Mouse (Mus musculus) forebrain, embryonic 16.5 days (tissue): ENCODE measurements around the gene Sema3b. TPM values are rescaled to one million over a fixed set of nuclear protein-coding genes. Genes with fewer than 3 reads are reported as not detected.
"Not testable (repeated sequence)": the region's sequence is repeated elsewhere in the genome, so short reads cannot be mapped to it uniquely, and the experiment has no call there.

Source experiments
- ATAC-seq: fragments of 200-750 bp; cut with Nextera tagmentation; 2 replicates; pipeline ENCODE4 v1.8.0; 2017; ENCODE audit warnings: mild to moderate bottlenecking, moderate library complexity
- H3K27ac ChIP-seq: fragments of 300-500 bp; sonication (generic); 2 replicates; pipeline ENCODE4 v1.5.1; 2014; ENCODE audit warnings: low read length, control low read depth
- H3K27me3 ChIP-seq: fragments of 300-500 bp; sonication (generic); replicated peaks from 2 replicates; pipeline ENCODE4 v1.6.1; 2014; ENCODE audit warnings: low read length; ENCODE audit not compliant: control insufficient read depth, insufficient read depth
- H3K36me3 ChIP-seq: fragments of 300-500 bp; sonication (generic); 2 replicates; pipeline ENCODE4 v1.6.1; 2014; ENCODE audit not compliant: control insufficient read depth, insufficient read depth
- H3K4me1 ChIP-seq: fragments of 300-500 bp; sonication (generic); replicated peaks from 2 replicates; pipeline ENCODE4 v1.6.1; 2014; ENCODE audit warnings: low read length; ENCODE audit not compliant: control insufficient read depth, insufficient read depth
- H3K4me2 ChIP-seq: fragments of 300-500 bp; sonication (generic); 2 replicates; pipeline ENCODE4 v1.6.1; 2014; ENCODE audit warnings: mild to moderate bottlenecking, low read length, control low read depth
- H3K4me3 ChIP-seq: fragments of 300-500 bp; sonication (generic); replicated peaks from 2 replicates; pipeline ENCODE4 v1.5.1; 2014; ENCODE audit warnings: mild to moderate bottlenecking, low read length, control low read depth
- H3K9ac ChIP-seq: fragments of 300-500 bp; sonication (generic); replicated peaks from 2 replicates; pipeline ENCODE4 v1.6.1; 2014; ENCODE audit warnings: low read depth, low read length, control low read depth
- H3K9me3 ChIP-seq: fragments of 300-500 bp; sonication (generic); 2 replicates; pipeline ENCODE4 v1.6.1; 2016; ENCODE audit warnings: low read length; ENCODE audit not compliant: control insufficient read depth
- WGBS: fragments of 180-500 bp; shearing (Covaris S2); extraction: QIAGEN DNeasy Blood & Tissue Kit; methylation state at CpG from one replicate; pipeline ENCODE4 v1.1.7; 2014; 5-methylcytosine and 5-hydroxymethylcytosine counted together
- polyA plus RNA-seq: library from polyadenylated mRNA; unstranded; fragments of >200 nt; fragmentation: Nextera tagmentation; extraction: Ambion mirVana; gene quantifications from 2 replicates; pipeline ENCODE4 v1.2.1, GENCODE M21; 2015

Sema3b gene
- polyA plus RNA-seq, 1 experiment from 2014 or later = 3.0 TPM

GRCm38 (mm10) chr9:107570016-107570415, 39.0 kb downstream of the Sema3b start:
- Histone ChIP-seq H3K4me1 (peaks cover 38% of the 10 kb centered on the region), H3K27ac (no peak overlapping the region), H3K36me3 (peaks cover 28% of the 10 kb centered on the region)

GRCm38 (mm10) chr9:107569270-107569669, 39.8 kb downstream of the Sema3b start:
- Histone ChIP-seq H3K9ac (peak overlapping the region; percentile 88), H3K4me3 (peak overlapping the region; percentile 83), H3K27ac (peak overlapping the region; percentile 85), H3K27me3 (no peaks in the 10 kb centered on the region), H3K36me3 (peaks cover 22% of the 10 kb centered on the region), H3K4me2 (peak overlapping the region; percentile 95), H3K4me1 (peaks cover 38% of the 10 kb centered on the region), H3K9me3 (no peaks in the 10 kb centered on the region)
- ATAC-seq = peak; percentile 20
- WGBS = 0% methylated on average over 23 of the region's 23 CpGs

More at GRCm38 (mm10) chr9:107570016-107570415, 39.0 kb downstream of the Sema3b start:
- Histone ChIP-seq H3K9me3 (no peaks in the 10 kb centered on the region), H3K27me3 (no peaks in the 10 kb centered on the region), H3K4me3 (peak overlapping the region; percentile 83), H3K9ac (peak overlapping the region; percentile 88), H3K4me2 (peak overlapping the region; percentile 95)
- no peak for ATAC-seq
- 34% methylated on average over 13 of the region's 13 CpGs for WGBS

- H3K9ac ChIP-seq = peak overlapping the region; percentile 88
- no peaks in the 10 kb centered on the region for H3K9me3 ChIP-seq
- H3K4me2 ChIP-seq = peak overlapping the region; percentile 95
- no peaks in the 10 kb centered on the region for H3K27me3 ChIP-seq
- H3K36me3 ChIP-seq = peaks cover 20% of the 10 kb centered on the region
- peak; percentile 91 for ATAC-seq
- H3K27ac ChIP-seq = peak overlapping the region; percentile 85
- WGBS = under 1% methylated on average over 41 of the region's 41 CpGs
- peaks cover 44% of the 10 kb centered on the region for H3K4me1 ChIP-seq
- peak overlapping the region; percentile 83 for H3K4me3 ChIP-seq
Observed at GRCm38 (mm10) chr9:107568331-107569261, 40.4 kb downstream of the Sema3b start.

GRCm38 (mm10) chr9:107567702-107568319, 41.2 kb downstream of the Sema3b start, which contains the start of gene Hyal2:
Gene Hyal2 (plus strand): TSS chr9:107567945.
- H3K4me2 ChIP-seq = peak within 1 kb of the TSS; percentile 95
- H3K9me3 ChIP-seq = no peaks in the 10 kb centered on the region
- H3K4me1 ChIP-seq = peaks cover 46% of the 10 kb centered on the region
- peaks cover 15% of the 10 kb centered on the region for H3K36me3 ChIP-seq
- no peaks in the 10 kb centered on the region for H3K27me3 ChIP-seq
- H3K4me3 ChIP-seq = peak within 1 kb of the TSS; percentile 83
- H3K9ac ChIP-seq = peak within 1 kb of the TSS; percentile 88
- no peak for ATAC-seq
- WGBS = 7% methylated on average over 18 of the region's 18 CpGs
- H3K27ac ChIP-seq = peak within 1 kb of the TSS; percentile 85

- H3K4me2 ChIP-seq = no peak overlapping the region
- 70% methylated on average over 3 of the region's 3 CpGs for WGBS
- H3K9me3 ChIP-seq = no peaks in the 10 kb centered on the region
- peaks cover 6% of the 10 kb centered on the region for H3K36me3 ChIP-seq
- H3K27ac ChIP-seq = no peak overlapping the region
- H3K9ac ChIP-seq = no peak overlapping the region
- H3K4me3 ChIP-seq = no peak overlapping the region
- H3K4me1 ChIP-seq = peaks cover 41% of the 10 kb centered on the region
- ATAC-seq = no peak
- H3K27me3 ChIP-seq = no peaks in the 10 kb centered on the region
Observed at GRCm38 (mm10) chr9:107566855-107567254, 42.2 kb downstream of the Sema3b start.

- no peak for ATAC-seq
- H3K9ac ChIP-seq = no peak overlapping the region
- H3K36me3 ChIP-seq = peaks cover 8% of the 10 kb centered on the region; the same call in 1 of the 2 replicates
- H3K27me3 ChIP-seq = no peaks in the 10 kb centered on the region
- 59% methylated on average over 15 of the region's 15 CpGs for WGBS
- H3K9me3 ChIP-seq = no peaks in the 10 kb centered on the region
- H3K4me1 ChIP-seq = peaks cover 34% of the 10 kb centered on the region
- H3K4me2 ChIP-seq = no peak overlapping the region
- no peak overlapping the region for H3K4me3 ChIP-seq
- no peak overlapping the region for H3K27ac ChIP-seq
Observed at GRCm38 (mm10) chr9:107566041-107566709, 42.9 kb downstream of the Sema3b start.

- not testable (repeated sequence) for H3K4me2 ChIP-seq
Observed at GRCm38 (mm10) chr9:107565556-107565955, 43.5 kb downstream of the Sema3b start.

GRCm38 (mm10) chr9:107563029-107563581, 45.9 kb downstream of the Sema3b start, which contains the start of gene Tusc2:
Gene Tusc2 (plus strand): TSS chr9:107563255.
- Histone ChIP-seq H3K4me2 (peak within 1 kb of the TSS; percentile 85), H3K4me3 (peak within 1 kb of the TSS; percentile 80), H3K4me1 (peaks cover 17% of the 10 kb centered on the region), H3K27ac (peak within 1 kb of the TSS; percentile 64), H3K9me3 (no peaks in the 10 kb centered on the region), H3K9ac (peak within 1 kb of the TSS; percentile 84), H3K27me3 (no peaks in the 10 kb centered on the region), H3K36me3 (peaks cover 26% of the 10 kb centered on the region)
- under 1% methylated on average over 46 of the region's 46 CpGs for WGBS
- ATAC-seq = peak; percentile 98

More at GRCm38 (mm10) chr9:107565556-107565955, 43.5 kb downstream of the Sema3b start:
- not testable (repeated sequence) for H3K36me3 ChIP-seq, H3K27ac ChIP-seq, ATAC-seq, H3K27me3 ChIP-seq, H3K9ac ChIP-seq, H3K9me3 ChIP-seq, H3K4me3 ChIP-seq
- H3K4me1 ChIP-seq = peaks cover 28% of the 10 kb centered on the region
- 52% methylated on average over 5 of the region's 5 CpGs for WGBS
